Mouse (Mus musculus) stomach, postnatal 0 days (tissue): ENCODE data around the gene Zfp488. TPM values are rescaled to one million over a fixed set of nuclear protein-coding genes. Genes with fewer than 3 reads are reported as not detected.

Experiments used
- ATAC-seq: fragments of 200-750 bp; cut with Nextera tagmentation; 2 replicates; pipeline ENCODE4 v1.8.0; 2017; ENCODE audit not compliant: low FRiP score, low TSS enrichment
- DNase-seq: peaks from one replicate; pipeline ENCODE4 v3.0.0-alpha.2; 2016; ENCODE audit warnings: low spot score
- H3K27ac ChIP-seq: fragments of 300-500 bp; sonication (generic); replicated peaks from 2 replicates; pipeline ENCODE4 v1.5.1; 2014; ENCODE audit warnings: mild to moderate bottlenecking, control low read depth
- H3K27me3 ChIP-seq: fragments of 300-500 bp; sonication (generic); 2 replicates; pipeline ENCODE4 v1.6.1; 2014; ENCODE audit warnings: low read length; ENCODE audit not compliant: control insufficient read depth, insufficient read depth
- H3K36me3 ChIP-seq: fragments of 300-500 bp; sonication (generic); 2 replicates; pipeline ENCODE4 v1.6.1; 2014; ENCODE audit warnings: low read length, mixed read lengths; ENCODE audit not compliant: control insufficient read depth, insufficient read depth
- H3K4me1 ChIP-seq: fragments of 300-500 bp; sonication (generic); replicated peaks from 2 replicates; pipeline ENCODE4 v1.6.1; 2014; ENCODE audit warnings: antibody characterized with exemption; ENCODE audit not compliant: control insufficient read depth, insufficient read depth
- H3K4me2 ChIP-seq: fragments of 300-500 bp; sonication (generic); replicated peaks from 2 replicates; pipeline ENCODE4 v1.6.1; 2014; ENCODE audit warnings: low read depth, mild to moderate bottlenecking, control low read depth, moderate library complexity
- H3K4me3 ChIP-seq: fragments of 300-500 bp; sonication (generic); 2 replicates; pipeline ENCODE4 v1.5.1; 2014; ENCODE audit warnings: low read depth, low read length, control low read depth
- H3K9ac ChIP-seq: fragments of 300-500 bp; sonication (generic); 2 replicates; pipeline ENCODE4 v1.6.1; 2014; ENCODE audit warnings: mild to moderate bottlenecking, low read length, control low read depth, mixed read lengths
- H3K9me3 ChIP-seq: fragments of 300-500 bp; sonication (generic); 2 replicates; pipeline ENCODE4 v1.6.1; 2016; ENCODE audit warnings: low read length; ENCODE audit not compliant: control insufficient read depth
- CTCF ChIP-seq: IDR thresholded peaks from 2 replicates; pipeline ENCODE4 v1.5.1; 2016; ENCODE audit warnings: antibody characterized with exemption, low read depth, mild to moderate bottlenecking, moderate library complexity
- EP300 ChIP-seq: optimal IDR thresholded peaks from 2 replicates; pipeline ENCODE3; 2016; ENCODE audit warnings: antibody characterized with exemption
- WGBS: fragments of 180-500 bp; shearing (Covaris S2); extraction: QIAGEN DNeasy Blood & Tissue Kit; methylation state at CpG from one replicate; pipeline ENCODE4 v1.1.7; 2014; 5-methylcytosine and 5-hydroxymethylcytosine counted together
- polyA plus RNA-seq: library from polyadenylated mRNA; unstranded; fragments of >200 nt; fragmentation: Nextera tagmentation; extraction: Ambion mirVana; gene quantifications from 2 replicates; pipeline ENCODE4 v1.2.1, GENCODE M21; 2015

Zfp488 gene
- polyA plus RNA-seq, 1 experiment from 2014 or later: 0.04 TPM

- no peaks in the 10 kb centered on the region for H3K27me3 ChIP-seq
- no peaks in the 10 kb centered on the region for H3K9me3 ChIP-seq
- no peak for DNase-seq
- no peaks in the 10 kb centered on the region for H3K4me1 ChIP-seq
- no peak for ATAC-seq
- H3K4me2 ChIP-seq: no peak overlapping the region
- H3K27ac ChIP-seq: no peak overlapping the region
- no peak overlapping the region for H3K9ac ChIP-seq
- H3K36me3 ChIP-seq: no peaks in the 10 kb centered on the region
- TF ChIP-seq CTCF: no peak
- no peak for TF ChIP-seq EP300
- 43% methylated on average over 3 of the region's 3 CpGs for WGBS
- H3K4me3 ChIP-seq: no peak overlapping the region
Observed at GRCm38 (mm10) chr14:33958841-33959240, 19.7 kb downstream of the Zfp488 start.

GRCm38 (mm10) chr14:33958186-33958585 is 20.4 kb downstream of the Zfp488 start:
- Histone ChIP-seq H3K27ac (no peak overlapping the region), H3K4me2 (no peak overlapping the region), H3K27me3 (no peaks in the 10 kb centered on the region), H3K9ac (no peak overlapping the region), H3K4me1 (no peaks in the 10 kb centered on the region), H3K9me3 (no peaks in the 10 kb centered on the region), H3K36me3 (no peaks in the 10 kb centered on the region), H3K4me3 (no peak overlapping the region)
- no peak for ATAC-seq
- 85% methylated on average over 4 of the region's 4 CpGs for WGBS
- TF ChIP-seq EP300 (no peak), CTCF (no peak)
- no peak for DNase-seq

GRCm38 (mm10) chr14:33956055-33956454 is 22.5 kb downstream of the Zfp488 start:
- H3K9me3 ChIP-seq: no peaks in the 10 kb centered on the region
- H3K27ac ChIP-seq: no peak overlapping the region
- DNase-seq: no peak
- ATAC-seq: no peak
- H3K36me3 ChIP-seq: no peaks in the 10 kb centered on the region
- 76% methylated on average over 13 of the region's 13 CpGs for WGBS
- H3K4me1 ChIP-seq: no peaks in the 10 kb centered on the region
- 0 out of 2 replicates have a peak, but pooled peaks have one; percentile 11 for TF ChIP-seq CTCF
- no peak for TF ChIP-seq EP300
- no peak overlapping the region for H3K4me3 ChIP-seq
- no peak overlapping the region for H3K9ac ChIP-seq
- no peaks in the 10 kb centered on the region for H3K27me3 ChIP-seq
- H3K4me2 ChIP-seq: no peak overlapping the region

- H3K36me3 ChIP-seq: no peaks in the 10 kb centered on the region
- no peak for ATAC-seq
- TF ChIP-seq EP300 (no peak), CTCF (no peak)
- no peaks in the 10 kb centered on the region for H3K9me3 ChIP-seq
- no peak within 1 kb of the TSS for H3K4me3 ChIP-seq
- H3K4me1 ChIP-seq: no peaks in the 10 kb centered on the region
- no peaks in the 10 kb centered on the region for H3K27me3 ChIP-seq
- no peak within 1 kb of the TSS for H3K4me2 ChIP-seq
- H3K27ac ChIP-seq: no peak within 1 kb of the TSS
- WGBS: 70% methylated on average over 5 of the region's 5 CpGs
- H3K9ac ChIP-seq: no peak within 1 kb of the TSS
- DNase-seq: no peak
Observed at GRCm38 (mm10) chr14:33953761-33954160, 24.8 kb downstream of the Zfp488 start, which contains the start of gene Rbp3. Gene Rbp3, plus strand, starts transcription at chr14:33954003.

GRCm38 (mm10) chr14:33952233-33952981 is 26.2 kb downstream of the Zfp488 start:
- H3K27me3 ChIP-seq: no peaks in the 10 kb centered on the region
- H3K4me2 ChIP-seq: no peak overlapping the region
- DNase-seq: no peak
- no peaks in the 10 kb centered on the region for H3K9me3 ChIP-seq
- H3K9ac ChIP-seq: no peak overlapping the region
- TF ChIP-seq EP300 (no peak), CTCF (peak; percentile 40)
- H3K36me3 ChIP-seq: no peaks in the 10 kb centered on the region
- no peak overlapping the region for H3K27ac ChIP-seq
- WGBS: 34% methylated on average over 6 of the region's 6 CpGs
- ATAC-seq: no peak
- no peaks in the 10 kb centered on the region for H3K4me1 ChIP-seq
- no peak overlapping the region for H3K4me3 ChIP-seq

- Histone ChIP-seq H3K9me3 (no peaks in the 10 kb centered on the region), H3K9ac (no peak overlapping the region), H3K36me3 (no peaks in the 10 kb centered on the region), H3K27me3 (no peaks in the 10 kb centered on the region), H3K27ac (no peak overlapping the region), H3K4me2 (no peak overlapping the region), H3K4me1 (no peaks in the 10 kb centered on the region), H3K4me3 (no peak overlapping the region)
- no peak for TF ChIP-seq EP300
- TF ChIP-seq CTCF: no peak
- ATAC-seq (no peak), DNase-seq (no peak)
- 67% methylated on average over 6 of the region's 6 CpGs for WGBS
Observed at GRCm38 (mm10) chr14:33946125-33946524, 32.4 kb downstream of the Zfp488 start.
